Mouse (Mus musculus): ENCODE data around the gene Tcp11. TPM values are rescaled to one million over a fixed set of nuclear protein-coding genes. Genes with fewer than 3 reads are reported as not detected.

Tcp11 gene
- polyA plus RNA-seq, 1 experiment: 0.43 TPM

GRCm38 (mm10) chr17:28116335-28116734 lies 35.9 kb upstream of the Tcp11 start:
- no peak for DNase-seq
- peaks cover 9% of the 10 kb centered on the region for H3K4me1 ChIP-seq (ENCODE audit: control insufficient read depth, insufficient read depth, low read length)
- H3K4me3 ChIP-seq (replicated peaks; ENCODE audit: insufficient read depth, low read depth, low read length): no peak overlapping the region
- TF ChIP-seq POLR2A (IDR thresholded peaks at IDR 0.05; ENCODE audit: borderline replicate concordance, insufficient read depth, low read length): no peak
- TF ChIP-seq CTCF (IDR thresholded peaks at IDR 0.05; ENCODE audit: borderline replicate concordance, insufficient read depth, low read depth, low read length): no peak
- H3K27me3 ChIP-seq (ENCODE audit: control insufficient read depth, insufficient read depth, low read length): no peaks in the 10 kb centered on the region
- H3K27ac ChIP-seq (ENCODE audit: insufficient read depth, low read length): no peak overlapping the region
- WGBS: 75% methylated on average over 9 of the region's 9 CpGs

- no peak for TF ChIP-seq POLR2A (IDR thresholded peaks at IDR 0.05; ENCODE audit: borderline replicate concordance, insufficient read depth, low read length)
- TF ChIP-seq CTCF (IDR thresholded peaks at IDR 0.05; ENCODE audit: borderline replicate concordance, insufficient read depth, low read depth, low read length): no peak
- H3K27ac ChIP-seq (ENCODE audit: insufficient read depth, low read length): no peak overlapping the region
- no peaks in the 10 kb centered on the region for H3K27me3 ChIP-seq (ENCODE audit: control insufficient read depth, insufficient read depth, low read length)
- no peaks in the 10 kb centered on the region for H3K4me1 ChIP-seq (ENCODE audit: control insufficient read depth, insufficient read depth, low read length)
- 85% methylated on average over 8 of the region's 8 CpGs for WGBS
- DNase-seq: no peak
- no peak overlapping the region for H3K4me3 ChIP-seq (replicated peaks; ENCODE audit: insufficient read depth, low read depth, low read length)
Observed at GRCm38 (mm10) chr17:28112266-28112665, 31.8 kb upstream of the Tcp11 start.

- Histone ChIP-seq H3K4me3 (replicated peaks; ENCODE audit: insufficient read depth, low read depth, low read length) (no peak overlapping the region), H3K27ac (ENCODE audit: insufficient read depth, low read length) (no peak overlapping the region), H3K4me1 (ENCODE audit: control insufficient read depth, insufficient read depth, low read length) (no peaks in the 10 kb centered on the region), H3K27me3 (ENCODE audit: control insufficient read depth, insufficient read depth, low read length) (no peaks in the 10 kb centered on the region)
- no peak for TF ChIP-seq CTCF (IDR thresholded peaks at IDR 0.05; ENCODE audit: borderline replicate concordance, insufficient read depth, low read depth, low read length)
- no peak for TF ChIP-seq POLR2A (IDR thresholded peaks at IDR 0.05; ENCODE audit: borderline replicate concordance, insufficient read depth, low read length)
- no peak for DNase-seq
- WGBS: 14% methylated on average over 14 of the region's 14 CpGs
Observed at GRCm38 (mm10) chr17:28107275-28107674, 26.8 kb upstream of the Tcp11 start.

- 81% methylated on average over 6 of the region's 6 CpGs for WGBS
- Histone ChIP-seq H3K27me3 (ENCODE audit: control insufficient read depth, insufficient read depth, low read length) (no peaks in the 10 kb centered on the region), H3K4me1 (ENCODE audit: control insufficient read depth, insufficient read depth, low read length) (no peaks in the 10 kb centered on the region), H3K27ac (ENCODE audit: insufficient read depth, low read length) (no peak overlapping the region), H3K4me3 (replicated peaks; ENCODE audit: insufficient read depth, low read depth, low read length) (no peak overlapping the region)
- no peak for DNase-seq
- peak; percentile 32; the same call in 1 of the 2 replicates for TF ChIP-seq CTCF (IDR thresholded peaks at IDR 0.05; ENCODE audit: borderline replicate concordance, insufficient read depth, low read depth, low read length)
- TF ChIP-seq POLR2A (IDR thresholded peaks at IDR 0.05; ENCODE audit: borderline replicate concordance, insufficient read depth, low read length): no peak
Observed at GRCm38 (mm10) chr17:28106352-28106751, 25.9 kb upstream of the Tcp11 start.

GRCm38 (mm10) chr17:28104416-28104815 lies 24.0 kb upstream of the Tcp11 start:
- 84% methylated on average over 6 of the region's 6 CpGs for WGBS
- Histone ChIP-seq H3K27me3 (ENCODE audit: control insufficient read depth, insufficient read depth, low read length) (no peaks in the 10 kb centered on the region), H3K4me1 (ENCODE audit: control insufficient read depth, insufficient read depth, low read length) (no peaks in the 10 kb centered on the region), H3K27ac (ENCODE audit: insufficient read depth, low read length) (no peak overlapping the region), H3K4me3 (replicated peaks; ENCODE audit: insufficient read depth, low read depth, low read length) (no peak overlapping the region)
- TF ChIP-seq CTCF (IDR thresholded peaks at IDR 0.05; ENCODE audit: borderline replicate concordance, insufficient read depth, low read depth, low read length): no peak
- no peak for TF ChIP-seq POLR2A (IDR thresholded peaks at IDR 0.05; ENCODE audit: borderline replicate concordance, insufficient read depth, low read length)
- DNase-seq: no peak

- no peaks in the 10 kb centered on the region for H3K27me3 ChIP-seq (ENCODE audit: control insufficient read depth, insufficient read depth, low read length)
- TF ChIP-seq CTCF (IDR thresholded peaks at IDR 0.05; ENCODE audit: borderline replicate concordance, insufficient read depth, low read depth, low read length) (no peak), POLR2A (IDR thresholded peaks at IDR 0.05; ENCODE audit: borderline replicate concordance, insufficient read depth, low read length) (no peak)
- 64% methylated on average over 10 of the region's 10 CpGs for WGBS
Observed at GRCm38 (mm10) chr17:28101902-28102319, 21.5 kb upstream of the Tcp11 start.

GRCm38 (mm10) chr17:28101284-28101887 lies 20.9 kb upstream of the Tcp11 start:
- 62% methylated on average over 12 of the region's 12 CpGs for WGBS
- no peak for DNase-seq
- Histone ChIP-seq H3K4me3 (replicated peaks; ENCODE audit: insufficient read depth, low read depth, low read length) (no peak overlapping the region), H3K27ac (ENCODE audit: insufficient read depth, low read length) (no peak overlapping the region), H3K27me3 (ENCODE audit: control insufficient read depth, insufficient read depth, low read length) (no peaks in the 10 kb centered on the region), H3K4me1 (ENCODE audit: control insufficient read depth, insufficient read depth, low read length) (no peaks in the 10 kb centered on the region)
- no peak for TF ChIP-seq CTCF (IDR thresholded peaks at IDR 0.05; ENCODE audit: borderline replicate concordance, insufficient read depth, low read depth, low read length)
- TF ChIP-seq POLR2A (IDR thresholded peaks at IDR 0.05; ENCODE audit: borderline replicate concordance, insufficient read depth, low read length): no peak

More at GRCm38 (mm10) chr17:28101902-28102319, 21.5 kb upstream of the Tcp11 start:
- Histone ChIP-seq H3K4me1 (ENCODE audit: control insufficient read depth, insufficient read depth, low read length) (no peaks in the 10 kb centered on the region), H3K4me3 (replicated peaks; ENCODE audit: insufficient read depth, low read depth, low read length) (no peak overlapping the region), H3K27ac (ENCODE audit: insufficient read depth, low read length) (no peak overlapping the region)
- no peak for DNase-seq

- no peaks in the 10 kb centered on the region for H3K4me1 ChIP-seq (ENCODE audit: control insufficient read depth, insufficient read depth, low read length)
- no peak for DNase-seq
- H3K27ac ChIP-seq (ENCODE audit: insufficient read depth, low read length): no peak overlapping the region
- WGBS: 89% methylated on average over 1 of the region's 1 CpGs
- no peak for TF ChIP-seq POLR2A (IDR thresholded peaks at IDR 0.05; ENCODE audit: borderline replicate concordance, insufficient read depth, low read length)
- H3K4me3 ChIP-seq (replicated peaks; ENCODE audit: insufficient read depth, low read depth, low read length): no peak overlapping the region
- no peaks in the 10 kb centered on the region for H3K27me3 ChIP-seq (ENCODE audit: control insufficient read depth, insufficient read depth, low read length)
Observed at GRCm38 (mm10) chr17:28100669-28101068, 20.2 kb upstream of the Tcp11 start.

All from cerebellum, adult 2 months (tissue).